Comparison of ENCODE assay signal across 9 mouse cellular contexts in genomic region chr10:37250157-37250556, GRCm38 (mm10).
A peak's percentile ranks its signal among the peaks of the same experiment; 100 is the strongest.
DNase-seq lines count a peak whose midpoint lies in the region; ATAC-seq and TF ChIP-seq lines count a peak whose summit lies in the region.
"Had no signal": no experiment of that assay in that cellular context is flagged by ENCODE, and none has a peak within 500 bp of the region (broad histone marks: within the 10 kb centered on the region; RNA-seq: fewer than 3 reads in every experiment).

No protein-coding gene starts in this region.

- TF ChIP-seq CTCF in kidney, adult 2 months (conservative IDR thresholded peaks at IDR 0.05; ENCODE audit: insufficient read depth, insufficient read length, low read depth, low read length), result no peak

- peak; percentile 51; the same call in 1 of the 2 replicates for ATAC-seq in embryonic facial prominence, embryonic 15.5 days (ENCODE audit: insufficient number of reproducible peaks, low FRiP score, low TSS enrichment, low read depth)
- peak; percentile 51; the same call in 1 of the 2 replicates for ATAC-seq in limb, embryonic 14.5 days (ENCODE audit: low FRiP score, low read depth)
- ATAC-seq: Patski had no signal

- H3K27me3 ChIP-seq in kidney, adult 2 months (replicated peaks; ENCODE audit: control insufficient read depth, insufficient read depth, low read length), result no peaks in the 10 kb centered on the region
- H3K27me3 ChIP-seq in embryonic facial prominence, embryonic 15.5 days, result no peaks in the 10 kb centered on the region
- no peaks in the 10 kb centered on the region for H3K27me3 ChIP-seq in limb, embryonic 14.5 days (ENCODE audit: control insufficient read depth, insufficient read depth, low read length)
- H3K27me3 ChIP-seq: Patski had no signal

- no peak overlapping the region for H3K4me2 ChIP-seq in embryonic facial prominence, embryonic 15.5 days (replicated peaks)
- no peak overlapping the region for H3K4me2 ChIP-seq in limb, embryonic 14.5 days (replicated peaks; ENCODE audit: low read depth, low read length, severe bottlenecking)

- no peak overlapping the region for H3K27ac ChIP-seq in kidney, adult 2 months (ENCODE audit: insufficient read depth, low read depth, low read length)
- peak overlapping the region; percentile 28; the same call in 1 of the 2 replicates for H3K27ac ChIP-seq in embryonic facial prominence, embryonic 15.5 days (replicated peaks)
- H3K27ac ChIP-seq in limb, embryonic 14.5 days (replicated peaks; ENCODE audit: low read depth, low read length), result peak overlapping the region; percentile 33; the same call in 1 of the 2 replicates

- H3K36me3 ChIP-seq in kidney, adult 2 months (ENCODE audit: control insufficient read depth, insufficient read depth, low read length), result no peaks in the 10 kb centered on the region
- H3K36me3 ChIP-seq in embryonic facial prominence, embryonic 15.5 days, result no peaks in the 10 kb centered on the region
- no peaks in the 10 kb centered on the region for H3K36me3 ChIP-seq in limb, embryonic 14.5 days (ENCODE audit: control insufficient read depth, insufficient read depth, low read length)

- peak; percentile 64 for DNase-seq in kidney, adult 2 months
- no peak for DNase-seq in kidney, postnatal 25 days
- peak; percentile 49 for DNase-seq in adipocyte (ENCODE audit: low spot score)
- DNase-seq in limb, embryonic 14.5 days (ENCODE audit: low spot score), result peak; percentile 59
- no peak for DNase-seq in layer of hippocampus, postnatal 14 days (ENCODE audit: low spot score in 2 of 2)
- DNase-seq in thymus, adult 18-20 months, result no peak
- DNase-seq: thymus, postnatal 4 days had no signal

- no peak for TF ChIP-seq POLR2A in kidney, adult 2 months (IDR thresholded peaks at IDR 0.05; ENCODE audit: low read depth, low read length)
- no peak for TF ChIP-seq POLR2A in limb, embryonic 14.5 days (IDR thresholded peaks at IDR 0.05; ENCODE audit: borderline replicate concordance, extremely low read depth, insufficient read depth, insufficient read length)

- H3K9ac ChIP-seq in embryonic facial prominence, embryonic 15.5 days, result no peak overlapping the region
- H3K9ac ChIP-seq in limb, embryonic 14.5 days (ENCODE audit: low read depth, low read length, severe bottlenecking), result no peak overlapping the region

- no peaks in the 10 kb centered on the region for H3K9me3 ChIP-seq in embryonic facial prominence, embryonic 15.5 days (replicated peaks)
- no peaks in the 10 kb centered on the region for H3K9me3 ChIP-seq in limb, embryonic 14.5 days (ENCODE audit: control insufficient read depth, low read length)

- no peak overlapping the region for H3K4me3 ChIP-seq in kidney, adult 2 months (ENCODE audit: insufficient read depth, low read depth, low read length)
- no peak overlapping the region for H3K4me3 ChIP-seq in embryonic facial prominence, embryonic 15.5 days (replicated peaks)
- H3K4me3 ChIP-seq in limb, embryonic 14.5 days (replicated peaks; ENCODE audit: low read length), result no peak overlapping the region

- H3K4me1 ChIP-seq in kidney, adult 2 months (ENCODE audit: control insufficient read depth, insufficient read depth, low read length), result no peaks in the 10 kb centered on the region
- H3K4me1 ChIP-seq in embryonic facial prominence, embryonic 15.5 days, result peaks cover 10% of the 10 kb centered on the region
- peaks cover 16% of the 10 kb centered on the region for H3K4me1 ChIP-seq in limb, embryonic 14.5 days (ENCODE audit: control insufficient read depth, insufficient read depth, low read length)

- 18% methylated on average over 2 of the region's 2 CpGs for WGBS in kidney, adult 2 months
- 11% methylated on average over 2 of the region's 2 CpGs for WGBS in embryonic facial prominence, embryonic 15.5 days
- WGBS in limb, embryonic 14.5 days, result 8% methylated on average over 2 of the region's 2 CpGs

Comparison
In these comparisons a context has a peak if more than half of its experiments do, and no peak if none do; other contexts are left out.
1. DNase-seq: peak in kidney, adult 2 months (single experiment), adipocyte (single experiment) and limb, embryonic 14.5 days (single experiment); none in kidney, postnatal 25 days (0 of 2), layer of hippocampus, postnatal 14 days (0 of 2) and thymus, adult 18-20 months (0 of 2).